Mouse (Mus musculus) liver, embryonic 14.5 days (tissue): Measurements from ENCODE around the gene Mtmr3. TPM values are rescaled to one million over a fixed set of nuclear protein-coding genes. Genes with fewer than 3 reads are reported as not detected.

Experiments
- ATAC-seq: fragments of 200-750 bp; cut with Nextera tagmentation; 2 replicates; pipeline ENCODE4 v1.8.0; 2017; ENCODE audit warnings: moderate number of reproducible peaks, mild to moderate bottlenecking, moderate library complexity; ENCODE audit not compliant: insufficient read depth
- DNase-seq, 3 experiments: peaks; one replicate each; pipeline ENCODE4 v3.0.0-alpha.2; 2012 to 2013; ENCODE audit warnings: low read depth in 3 of 3, low spot score in 3 of 3
- H3K27ac ChIP-seq: fragments of 300-500 bp; sonication (generic); 2 replicates; pipeline ENCODE4 v1.5.1; 2014; ENCODE audit warnings: moderate library complexity, mild to moderate bottlenecking, control low read depth, inconsistent platforms
- H3K27me3 ChIP-seq: fragments of 300-500 bp; sonication (generic); 2 replicates; pipeline ENCODE4 v1.6.1; 2014; ENCODE audit warnings: mild to moderate bottlenecking, low read length, moderate library complexity; ENCODE audit not compliant: control insufficient read depth, insufficient read depth
- H3K36me3 ChIP-seq: fragments of 300-500 bp; sonication (generic); replicated peaks from 2 replicates; pipeline ENCODE4 v1.6.1; 2014; ENCODE audit warnings: low read depth; ENCODE audit not compliant: control insufficient read depth, insufficient read depth
- H3K4me1 ChIP-seq, 2 experiments: fragments of 200-500 bp in 1 of 2; fragments of 300-500 bp in 1 of 2; sonication (generic) in 1 of 2; replicated peaks; 2 replicates each; pipeline ENCODE4 v1.6.1; 2012 to 2014; ENCODE audit warnings: antibody characterized with exemption in 1 of 2, inconsistent platforms in 1 of 2, low read length in 1 of 2; ENCODE audit not compliant: control insufficient read depth in 2 of 2, insufficient read depth in 2 of 2
- H3K4me2 ChIP-seq: fragments of 300-500 bp; sonication (generic); 2 replicates; pipeline ENCODE4 v1.6.1; 2014; ENCODE audit warnings: low read depth, mild to moderate bottlenecking, control low read depth, moderate library complexity
- H3K4me3 ChIP-seq, 2 experiments: fragments of 200-500 bp in 1 of 2; fragments of 300-500 bp in 1 of 2; sonication (generic) in 1 of 2; 2 replicates each; pipeline ENCODE4 v1.5.1; 2012 to 2014; ENCODE audit warnings: low read depth in 2 of 2, low read length in 2 of 2, mild to moderate bottlenecking in 2 of 2, control low read depth in 1 of 2, inconsistent platforms in 1 of 2, moderate library complexity in 1 of 2; ENCODE audit not compliant: insufficient read depth in 1 of 2
- H3K9ac ChIP-seq: fragments of 300-500 bp; sonication (generic); replicated peaks from 2 replicates; pipeline ENCODE4 v1.6.1; 2014; ENCODE audit warnings: mild to moderate bottlenecking, control low read depth, moderate library complexity
- H3K9me3 ChIP-seq: fragments of 300-500 bp; sonication (generic); 2 replicates; pipeline ENCODE4 v1.6.1; 2016; ENCODE audit warnings: low read length, mixed read lengths; ENCODE audit not compliant: control insufficient read depth
- CTCF ChIP-seq: IDR thresholded peaks from 2 replicates; pipeline ENCODE4 v1.5.1; 2016; ENCODE audit warnings: antibody characterized with exemption, low read depth, control low read depth
- EP300 ChIP-seq: IDR thresholded peaks from 2 replicates; pipeline ENCODE4 v1.6.1; 2016; ENCODE audit warnings: antibody characterized with exemption, low read depth
- WGBS: fragments of 180-500 bp; shearing (Covaris S2); extraction: QIAGEN DNeasy Blood & Tissue Kit; methylation state at CpG from one replicate; pipeline ENCODE4 v1.1.7; 2014; ENCODE audit not compliant: insufficient replicate concordance; 5-methylcytosine and 5-hydroxymethylcytosine counted together
- polyA plus RNA-seq, 2 experiments: library from polyadenylated mRNA; depleted of rRNA in 1 of 2; stranded (reverse) in 1 of 2; unstranded in 1 of 2; fragments of >200 nt; fragmentation: Nextera tagmentation in 1 of 2; extraction: Ambion mirVana in 1 of 2; gene quantifications; 2 replicates each; pipeline versions ENCODE4 v1.2.1 to v1.2.3; 2012 to 2014

The Mtmr3 gene
- polyA plus RNA-seq, 2 experiments: 20.3 to 24.3 TPM

GRCm38 (mm10) chr11:4604441-4604840 is 9.8 kb upstream of the Mtmr3 start:
- Histone ChIP-seq H3K27me3 (no peaks in the 10 kb centered on the region; the same call in 1 of the 2 replicates), H3K9me3 (no peaks in the 10 kb centered on the region), H3K27ac (no peak overlapping the region), H3K9ac (no peak overlapping the region), H3K4me2 (no peak overlapping the region), H3K4me3 (no peak overlapping the region), H3K36me3 (no peaks in the 10 kb centered on the region), H3K4me1 (no peaks in the 10 kb centered on the region; a peak in 1 of 4 replicates)
- ATAC-seq (no peak), DNase-seq (no peak)
- WGBS: 43% methylated on average over 6 of the region's 6 CpGs
- no peak for TF ChIP-seq CTCF

- no peak overlapping the region for H3K4me3 ChIP-seq
- DNase-seq (no peak), ATAC-seq (no peak)
- TF ChIP-seq EP300 (no peak), CTCF (no peak)
- no peak overlapping the region for H3K4me2 ChIP-seq
- H3K9me3 ChIP-seq: no peaks in the 10 kb centered on the region
- no peaks in the 10 kb centered on the region for H3K36me3 ChIP-seq
- 38% methylated on average over 12 of the region's 12 CpGs for WGBS
- H3K4me1 ChIP-seq: no peaks in the 10 kb centered on the region; a peak in 2 of 4 replicates
- no peak overlapping the region for H3K27ac ChIP-seq
- H3K9ac ChIP-seq: no peak overlapping the region
- no peaks in the 10 kb centered on the region; the same call in 1 of the 2 replicates for H3K27me3 ChIP-seq
These were observed 8.2 kb upstream of the Mtmr3 start for GRCm38 (mm10) chr11:4602691-4603441.

- H3K9ac ChIP-seq: no peak overlapping the region
- no peak overlapping the region for H3K27ac ChIP-seq
- ATAC-seq (no peak), DNase-seq (no peak)
- H3K27me3 ChIP-seq: no peaks in the 10 kb centered on the region; the same call in 1 of the 2 replicates
- H3K4me3 ChIP-seq: no peak overlapping the region
- TF ChIP-seq EP300 (no peak), CTCF (no peak)
- H3K4me1 ChIP-seq: no peaks in the 10 kb centered on the region; a peak in 2 of 4 replicates
- no peak overlapping the region for H3K4me2 ChIP-seq
- no peaks in the 10 kb centered on the region for H3K9me3 ChIP-seq
- no peaks in the 10 kb centered on the region for H3K36me3 ChIP-seq
- 77% methylated on average over 5 of the region's 5 CpGs for WGBS
These were observed 7.2 kb upstream of the Mtmr3 start for GRCm38 (mm10) chr11:4601890-4602289.

DNA sequence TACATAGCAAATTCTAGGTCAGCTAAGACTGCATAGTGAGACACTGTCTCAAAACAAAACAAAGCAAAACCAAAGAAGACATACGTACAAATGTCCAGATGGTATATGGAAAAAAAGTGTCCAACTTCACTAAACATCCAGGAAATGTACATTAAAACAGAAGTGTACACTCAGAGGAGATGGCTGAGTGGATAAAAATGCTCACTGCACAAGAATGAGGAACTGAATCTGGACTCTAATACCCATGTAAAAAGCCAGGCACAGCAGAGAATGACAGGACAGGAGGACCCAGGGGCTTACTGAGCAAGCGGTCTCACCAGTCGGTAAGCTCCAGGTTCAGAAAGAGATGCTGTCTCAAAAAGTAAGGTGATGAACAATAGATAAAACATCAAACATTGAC is 5.3 kb upstream of the Mtmr3 start:
- Histone ChIP-seq H3K4me2 (no peak overlapping the region), H3K9me3 (no peaks in the 10 kb centered on the region), H3K9ac (no peak overlapping the region), H3K4me3 (no peak overlapping the region), H3K27ac (no peak overlapping the region), H3K27me3 (no peaks in the 10 kb centered on the region; the same call in 1 of the 2 replicates), H3K36me3 (no peaks in the 10 kb centered on the region), H3K4me1 (peaks cover 3 to 6% of the 10 kb centered on the region in 2 experiments)
- WGBS: 24% methylated on average over 3 of the region's 3 CpGs
- DNase-seq: no peak
- no peak for ATAC-seq
- no peak for TF ChIP-seq CTCF
- TF ChIP-seq EP300: no peak

DNA sequence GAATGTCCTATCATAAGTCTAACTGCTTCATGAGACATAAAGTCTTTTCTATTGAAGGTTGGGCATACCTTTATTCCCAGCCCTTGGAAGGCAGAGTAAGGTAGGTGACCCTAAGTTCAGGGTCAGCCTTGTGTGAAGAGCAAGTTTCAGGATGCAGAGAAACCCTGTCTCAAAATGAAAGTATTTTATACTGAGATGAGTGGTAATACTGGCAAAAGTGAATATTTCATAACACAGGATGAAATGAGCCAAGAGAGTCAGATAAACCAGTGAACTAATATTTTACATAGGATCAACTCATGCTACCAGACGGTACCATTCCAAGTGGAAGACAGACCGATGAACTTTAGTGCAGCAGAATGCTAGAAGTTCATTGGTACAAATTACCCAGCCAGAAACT is 3.7 kb upstream of the Mtmr3 start:
- TF ChIP-seq CTCF (no peak), EP300 (no peak)
- no peak overlapping the region for H3K4me3 ChIP-seq
- ATAC-seq: no peak
- no peak overlapping the region for H3K27ac ChIP-seq
- H3K4me2 ChIP-seq: no peak overlapping the region
- H3K4me1 ChIP-seq: peaks cover 3 to 6% of the 10 kb centered on the region in 2 experiments
- H3K36me3 ChIP-seq: no peaks in the 10 kb centered on the region
- no peaks in the 10 kb centered on the region for H3K9me3 ChIP-seq
- WGBS: 79% methylated on average over 2 of the region's 2 CpGs
- H3K27me3 ChIP-seq: no peaks in the 10 kb centered on the region
- no peak for DNase-seq
- no peak overlapping the region for H3K9ac ChIP-seq
